Mouse (Mus musculus): Measurements from ENCODE around the gene Cops6. TPM values are rescaled to one million over a fixed set of nuclear protein-coding genes. Genes with fewer than 3 reads are reported as not detected.

Gene Cops6
- polyA plus RNA-seq, 1 experiment = 160 TPM

DNA sequence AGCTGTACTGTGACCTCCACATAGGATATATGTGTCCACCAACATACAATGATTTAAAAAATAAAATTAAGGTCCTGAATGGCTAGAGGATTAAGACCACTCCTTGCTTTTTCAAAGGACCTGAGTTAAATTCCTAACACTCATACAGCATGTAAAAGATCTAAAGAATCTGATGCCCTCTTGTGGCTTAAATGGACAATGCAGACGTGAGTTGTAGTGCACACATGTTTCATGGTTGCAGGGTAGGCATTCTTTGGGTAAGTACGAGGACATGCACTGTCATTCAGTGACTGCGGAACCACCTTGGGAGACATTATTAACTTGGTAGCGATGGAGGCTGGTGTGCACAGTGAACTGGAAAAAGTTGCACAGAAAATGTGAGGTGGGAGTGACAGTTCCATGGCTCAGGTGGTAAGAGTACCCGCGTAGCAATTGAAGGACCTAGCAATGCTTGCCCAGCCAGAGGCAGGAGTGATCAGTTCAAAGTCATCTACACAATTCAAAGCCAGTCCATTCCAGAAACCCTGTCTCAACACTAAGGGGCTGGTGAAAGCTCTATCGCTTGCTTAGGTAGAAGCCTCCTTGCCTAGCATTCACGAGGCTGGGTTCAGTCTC is 22.8 kb upstream of the Cops6 start:
- Histone ChIP-seq H3K27me3 (ENCODE audit: control insufficient read depth, insufficient read depth, low read length) (no peaks in the 10 kb centered on the region), H3K27ac (ENCODE audit: control insufficient read depth, insufficient read depth, low read depth, low read length) (no peak overlapping the region), H3K4me3 (ENCODE audit: control insufficient read depth, low read depth, low read length) (no peak overlapping the region), H3K36me3 (ENCODE audit: control insufficient read depth, insufficient read depth, low read length) (no peaks in the 10 kb centered on the region), H3K4me1 (ENCODE audit: control insufficient read depth, insufficient read depth, low read length) (no peaks in the 10 kb centered on the region)
- no peak for TF ChIP-seq CTCF (IDR thresholded peaks at IDR 0.05; ENCODE audit: control insufficient read depth, insufficient read depth, insufficient replicate concordance, low read depth, low read length)
- no peak for TF ChIP-seq POLR2A (IDR thresholded peaks at IDR 0.05; ENCODE audit: control insufficient read depth, low read depth, low read length)

DNA sequence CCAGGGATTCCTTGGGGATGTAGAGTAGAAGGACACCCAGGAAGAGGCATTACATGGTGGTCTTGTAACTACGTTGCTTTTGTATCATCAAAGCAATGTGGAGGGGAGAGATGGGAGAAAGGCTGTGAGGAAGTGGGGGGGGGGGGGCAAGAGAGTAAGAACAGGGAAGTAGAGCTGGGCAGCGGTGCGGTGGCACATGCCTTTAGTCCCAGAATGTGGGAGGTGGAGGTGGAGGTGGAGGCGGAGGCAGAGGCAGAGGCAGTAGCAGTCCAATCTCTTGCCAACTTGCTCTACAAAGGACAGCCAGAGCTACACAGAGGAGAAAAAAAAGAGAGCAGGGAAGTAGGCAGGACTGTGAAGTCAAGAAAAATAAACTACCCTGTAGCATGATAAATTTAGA is 22.3 kb upstream of the Cops6 start:
- Histone ChIP-seq H3K36me3 (ENCODE audit: control insufficient read depth, insufficient read depth, low read length) (no peaks in the 10 kb centered on the region; the same call in 1 of the 2 replicates), H3K27ac (ENCODE audit: control insufficient read depth, insufficient read depth, low read depth, low read length) (no peak overlapping the region), H3K4me1 (ENCODE audit: control insufficient read depth, insufficient read depth, low read length) (no peaks in the 10 kb centered on the region), H3K27me3 (ENCODE audit: control insufficient read depth, insufficient read depth, low read length) (no peaks in the 10 kb centered on the region), H3K4me3 (ENCODE audit: control insufficient read depth, low read depth, low read length) (no peak overlapping the region)
- no peak for TF ChIP-seq POLR2A (IDR thresholded peaks at IDR 0.05; ENCODE audit: control insufficient read depth, low read depth, low read length)
- no peak for TF ChIP-seq CTCF (IDR thresholded peaks at IDR 0.05; ENCODE audit: control insufficient read depth, insufficient read depth, insufficient replicate concordance, low read depth, low read length)

DNA sequence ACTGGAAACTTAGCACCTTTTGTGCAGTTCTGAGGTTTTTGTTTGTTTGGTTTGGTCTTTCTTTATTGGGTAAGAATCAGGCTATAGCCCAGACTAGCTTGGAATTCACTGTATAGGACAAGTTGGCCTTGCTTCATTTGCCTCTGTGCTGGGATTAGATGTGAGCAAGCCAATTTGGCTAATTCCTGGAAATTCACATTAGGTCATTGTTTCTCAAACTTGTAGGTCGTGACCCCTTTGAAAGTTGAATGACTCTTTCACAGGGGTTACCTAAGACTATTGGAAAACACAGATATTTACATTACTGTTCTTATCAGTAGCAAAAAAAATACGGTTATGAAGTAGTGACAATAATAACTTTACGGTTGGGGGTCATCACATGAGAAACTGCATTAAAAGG is 6.5 kb upstream of the Cops6 start:
- no peak overlapping the region for H3K27ac ChIP-seq (ENCODE audit: control insufficient read depth, insufficient read depth, low read depth, low read length)
- peaks cover 3% of the 10 kb centered on the region for H3K36me3 ChIP-seq (ENCODE audit: control insufficient read depth, insufficient read depth, low read length)
- TF ChIP-seq CTCF (IDR thresholded peaks at IDR 0.05; ENCODE audit: control insufficient read depth, insufficient read depth, insufficient replicate concordance, low read depth, low read length) = no peak
- TF ChIP-seq POLR2A (IDR thresholded peaks at IDR 0.05; ENCODE audit: control insufficient read depth, low read depth, low read length) = no peak
- H3K27me3 ChIP-seq (ENCODE audit: control insufficient read depth, insufficient read depth, low read length) = no peaks in the 10 kb centered on the region
- no peak overlapping the region for H3K4me3 ChIP-seq (ENCODE audit: control insufficient read depth, low read depth, low read length)
- no peaks in the 10 kb centered on the region; the same call in 1 of the 2 replicates for H3K4me1 ChIP-seq (ENCODE audit: control insufficient read depth, insufficient read depth, low read length)

DNA sequence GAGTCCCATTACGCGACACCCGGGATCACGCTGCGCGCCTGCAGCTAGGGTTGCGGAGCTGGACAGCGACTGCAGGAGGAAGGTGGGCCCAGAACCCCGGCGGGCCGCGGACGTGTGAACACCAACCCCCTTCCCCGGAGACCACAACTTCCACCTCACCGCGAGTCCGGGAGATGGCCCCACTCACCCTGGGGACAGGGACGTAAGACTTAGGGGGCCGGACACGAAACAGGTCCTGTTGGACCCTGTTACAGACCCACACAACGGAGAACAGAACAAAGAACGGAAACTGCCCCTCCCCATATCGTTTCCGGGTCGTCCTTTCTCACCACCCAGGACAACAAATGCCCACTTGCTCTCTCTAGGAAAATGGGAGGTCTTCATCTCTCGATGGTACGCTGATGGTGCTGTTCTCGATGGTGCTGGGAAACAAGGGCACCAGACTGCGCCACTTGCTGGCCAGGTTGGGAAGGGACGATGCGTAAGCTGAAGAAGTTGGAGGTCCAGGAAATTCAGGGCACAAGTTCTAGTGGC is 5.4 kb upstream of the Cops6 start, which contains the start of gene Zfp113:
TSS of gene Zfp113 (minus strand) at position 302 of the 534 bp plus-strand sequence.
- Histone ChIP-seq H3K27me3 (ENCODE audit: control insufficient read depth, insufficient read depth, low read length) (no peaks in the 10 kb centered on the region), H3K4me3 (ENCODE audit: control insufficient read depth, low read depth, low read length) (peak within 1 kb of the TSS; percentile 97), H3K27ac (ENCODE audit: control insufficient read depth, insufficient read depth, low read depth, low read length) (peak within 1 kb of the TSS; percentile 90), H3K4me1 (ENCODE audit: control insufficient read depth, insufficient read depth, low read length) (no peaks in the 10 kb centered on the region; the same call in none of the 2 replicates), H3K36me3 (ENCODE audit: control insufficient read depth, insufficient read depth, low read length) (peaks cover 3% of the 10 kb centered on the region)
- TF ChIP-seq POLR2A (IDR thresholded peaks at IDR 0.05; ENCODE audit: control insufficient read depth, low read depth, low read length) (peak; percentile 70), CTCF (IDR thresholded peaks at IDR 0.05; ENCODE audit: control insufficient read depth, insufficient read depth, insufficient replicate concordance, low read depth, low read length) (peak; percentile 82; the same call in 1 of the 2 replicates)

DNA sequence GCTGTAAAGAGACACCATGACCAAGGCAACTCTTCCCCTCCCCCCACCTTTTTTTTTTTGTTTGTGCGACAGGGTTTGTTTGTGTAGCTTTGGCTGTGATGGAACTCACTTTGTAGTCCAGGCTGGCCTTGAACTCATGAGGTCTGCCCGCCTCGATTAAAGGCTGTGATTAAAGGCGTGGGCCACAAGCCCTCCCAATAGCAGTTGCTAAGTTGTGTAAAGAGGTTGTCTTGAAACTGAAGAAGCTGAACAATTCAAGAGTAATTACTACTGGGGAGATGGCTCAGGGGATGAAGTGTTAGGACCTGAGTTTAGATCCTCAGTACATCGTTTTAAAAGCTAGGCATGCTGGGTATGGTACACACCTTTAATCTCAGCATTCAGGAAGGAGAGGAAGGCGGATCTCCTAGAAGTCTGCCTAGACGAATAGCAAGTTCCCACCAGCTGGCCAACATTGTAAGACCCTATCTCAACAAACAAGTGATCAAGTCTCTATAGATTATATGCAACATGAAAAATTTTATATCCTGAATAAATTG is 578 bp upstream of the Cops6 start:
- Histone ChIP-seq H3K27ac (ENCODE audit: control insufficient read depth, insufficient read depth, low read depth, low read length) (no peak overlapping the region), H3K4me3 (ENCODE audit: control insufficient read depth, low read depth, low read length) (no peak overlapping the region), H3K27me3 (ENCODE audit: control insufficient read depth, insufficient read depth, low read length) (no peaks in the 10 kb centered on the region), H3K36me3 (ENCODE audit: control insufficient read depth, insufficient read depth, low read length) (peaks cover 1% of the 10 kb centered on the region; the same call in 1 of the 2 replicates), H3K4me1 (ENCODE audit: control insufficient read depth, insufficient read depth, low read length) (no peaks in the 10 kb centered on the region; the same call in 1 of the 2 replicates)
- TF ChIP-seq POLR2A (IDR thresholded peaks at IDR 0.05; ENCODE audit: control insufficient read depth, low read depth, low read length) = no peak

DNA sequence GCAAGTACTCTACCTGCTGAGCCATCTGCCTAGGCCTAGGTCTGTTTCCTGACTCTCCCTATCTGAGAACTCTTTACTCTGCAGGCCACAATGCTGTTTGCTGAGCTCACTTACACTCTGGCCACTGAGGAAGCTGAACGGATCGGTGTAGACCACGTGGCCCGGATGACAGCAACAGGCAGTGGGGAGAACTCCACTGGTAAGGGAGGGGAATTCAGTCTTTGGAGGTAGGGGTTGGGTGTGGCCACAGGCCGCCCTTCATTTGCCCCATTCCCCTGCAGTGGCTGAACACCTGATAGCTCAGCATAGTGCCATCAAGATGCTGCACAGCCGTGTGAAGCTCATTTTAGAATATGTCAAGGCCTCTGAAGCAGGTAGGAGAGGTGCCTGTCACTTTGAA is 2.2 kb downstream of the Cops6 start:
- Histone ChIP-seq H3K27ac (ENCODE audit: control insufficient read depth, insufficient read depth, low read depth, low read length) (no peak overlapping the region), H3K4me3 (ENCODE audit: control insufficient read depth, low read depth, low read length) (no peak overlapping the region), H3K36me3 (ENCODE audit: control insufficient read depth, insufficient read depth, low read length) (peaks cover 6% of the 10 kb centered on the region), H3K4me1 (ENCODE audit: control insufficient read depth, insufficient read depth, low read length) (no peaks in the 10 kb centered on the region; the same call in 1 of the 2 replicates), H3K27me3 (ENCODE audit: control insufficient read depth, insufficient read depth, low read length) (no peaks in the 10 kb centered on the region)
- TF ChIP-seq CTCF (IDR thresholded peaks at IDR 0.05; ENCODE audit: control insufficient read depth, insufficient read depth, insufficient replicate concordance, low read depth, low read length) (no peak), POLR2A (IDR thresholded peaks at IDR 0.05; ENCODE audit: control insufficient read depth, low read depth, low read length) (no peak)

DNA sequence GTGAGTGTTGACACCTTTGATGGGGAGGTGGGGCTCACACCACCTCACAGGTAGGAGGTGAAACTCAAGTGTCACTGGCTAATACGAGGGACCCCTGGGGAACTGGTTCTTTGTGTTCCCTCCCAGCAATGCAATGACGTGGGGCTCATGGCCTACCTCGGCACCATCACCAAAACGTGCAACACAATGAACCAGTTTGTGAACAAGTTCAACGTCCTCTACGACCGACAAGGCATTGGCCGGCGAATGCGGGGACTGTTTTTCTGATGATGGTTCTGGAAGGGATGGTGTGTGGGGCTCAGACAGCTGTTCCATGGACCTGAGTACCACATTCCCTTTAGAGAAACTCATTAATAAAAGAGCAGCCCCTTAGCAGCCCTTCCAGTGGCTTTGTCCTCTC is 2.7 kb downstream of the Cops6 start:
- TF ChIP-seq CTCF (IDR thresholded peaks at IDR 0.05; ENCODE audit: control insufficient read depth, insufficient read depth, insufficient replicate concordance, low read depth, low read length) = no peak
- TF ChIP-seq POLR2A (IDR thresholded peaks at IDR 0.05; ENCODE audit: control insufficient read depth, low read depth, low read length) = no peak
- Histone ChIP-seq H3K27me3 (ENCODE audit: control insufficient read depth, insufficient read depth, low read length) (no peaks in the 10 kb centered on the region), H3K4me3 (ENCODE audit: control insufficient read depth, low read depth, low read length) (no peak overlapping the region), H3K4me1 (ENCODE audit: control insufficient read depth, insufficient read depth, low read length) (no peaks in the 10 kb centered on the region; the same call in 1 of the 2 replicates), H3K36me3 (ENCODE audit: control insufficient read depth, insufficient read depth, low read length) (peaks cover 6% of the 10 kb centered on the region), H3K27ac (ENCODE audit: control insufficient read depth, insufficient read depth, low read depth, low read length) (no peak overlapping the region)

Data from testis, adult 2 months (tissue).